Mouse (Mus musculus) MEL (cell line): ENCODE results near the gene Clrn2.

ENCODE experiments used
- CTCF ChIP-seq, 3 experiments: IDR thresholded peaks in 2 of 3; conservative IDR thresholded peaks in 1 of 3; 2 replicates each; pipeline ENCODE4 v1.5.1; 2011 to 2012; ENCODE audit warnings: low read length in 3 of 3, low read depth in 2 of 3, mild to moderate bottlenecking in 2 of 3, improper control_type of control experiment in 1 of 3, inconsistent platforms in 1 of 3, mixed read lengths in 1 of 3, moderate library complexity in 1 of 3; ENCODE audit not compliant: control insufficient read depth in 1 of 3, insufficient read depth in 1 of 3, poor library complexity in 1 of 3, severe bottlenecking in 1 of 3
- E2F4 ChIP-seq: IDR thresholded peaks from 2 replicates; pipeline ENCODE4 v1.6.1; 2011; ENCODE audit warnings: low read depth, low read length, improper control_type of control experiment, borderline replicate concordance
- EP300 ChIP-seq, 2 experiments: IDR thresholded peaks; 2 replicates each; pipeline ENCODE4 v1.6.1; 2011; ENCODE audit warnings: improper control_type of control experiment in 2 of 2, low read length in 2 of 2, low read depth in 1 of 2, mild to moderate bottlenecking in 1 of 2
- GATA1 ChIP-seq: IDR thresholded peaks from 2 replicates; pipeline ENCODE4 v1.6.1; 2011; ENCODE audit warnings: low read depth, low read length, improper control_type of control experiment
- HCFC1 ChIP-seq: IDR thresholded peaks from 2 replicates; pipeline ENCODE4 v1.6.1; 2012; ENCODE audit warnings: low read depth, mild to moderate bottlenecking, inconsistent platforms, low read length, improper control_type of control experiment, moderate library complexity
- NRF1 ChIP-seq: IDR thresholded peaks from 2 replicates; pipeline ENCODE4 v1.6.1; 2014; ENCODE audit warnings: low read depth, mild to moderate bottlenecking, inconsistent platforms, low read length, improper control_type of control experiment, moderate library complexity; ENCODE audit not compliant: poor library complexity, insufficient read depth, severe bottlenecking
- POLR2A ChIP-seq, 2 experiments: IDR thresholded peaks; 2 replicates each; pipeline ENCODE4 v1.6.1; 2011 to 2012; ENCODE audit warnings: low read length in 2 of 2, mild to moderate bottlenecking in 2 of 2, control low read depth in 1 of 2, improper control_type of control experiment in 1 of 2, low read depth in 1 of 2, moderate library complexity in 1 of 2; ENCODE audit not compliant: control insufficient read depth in 1 of 2, insufficient read depth in 1 of 2, poor library complexity in 1 of 2
- POLR2AphosphoS2 ChIP-seq: IDR thresholded peaks from 2 replicates; pipeline ENCODE4 v1.6.1; 2011; ENCODE audit warnings: low read length, improper control_type of control experiment
- UBTF ChIP-seq: IDR thresholded peaks from 2 replicates; pipeline ENCODE4 v1.6.1; 2012; ENCODE audit warnings: low read depth, mild to moderate bottlenecking, inconsistent platforms, low read length, improper control_type of control experiment, moderate library complexity, borderline replicate concordance; ENCODE audit not compliant: insufficient read depth
- USF2 ChIP-seq, 2 experiments: IDR thresholded peaks; 2 replicates each; pipeline ENCODE4 v1.6.1; 2011 to 2012; ENCODE audit warnings: improper control_type of control experiment in 2 of 2, low read length in 2 of 2, borderline replicate concordance in 1 of 2, inconsistent platforms in 1 of 2, low read depth in 1 of 2, mild to moderate bottlenecking in 1 of 2; ENCODE audit not compliant: insufficient read depth in 1 of 2
- ZMIZ1 ChIP-seq: IDR thresholded peaks from 2 replicates; pipeline ENCODE4 v1.6.1; 2012; ENCODE audit warnings: low read depth, mild to moderate bottlenecking, inconsistent platforms, low read length, improper control_type of control experiment, moderate library complexity

DNA sequence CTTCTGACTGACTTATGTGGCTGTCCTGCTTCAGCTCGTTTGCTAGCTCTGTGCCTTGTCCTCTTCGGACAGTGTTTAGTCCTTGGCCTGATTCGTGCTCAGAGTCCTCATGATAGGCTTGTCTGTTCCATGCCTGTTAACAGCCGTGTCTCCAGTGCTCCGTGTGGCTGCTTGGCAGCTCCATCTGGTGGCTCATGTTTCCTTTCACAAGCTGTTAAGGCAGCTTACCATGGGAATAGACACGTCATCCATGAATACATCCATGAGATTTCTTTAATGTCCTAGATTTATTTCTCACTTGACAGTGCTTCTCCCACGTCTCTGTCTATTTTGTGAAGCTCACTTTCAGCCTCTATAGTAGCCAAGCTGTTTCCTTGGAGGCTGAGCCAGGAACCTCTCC lies 56.5 kb downstream of the Clrn2 start:
- TF ChIP-seq POLR2A (IDR thresholded peaks at IDR 0.05; ENCODE audit: control insufficient read depth in 1 of 2, insufficient read depth in 1 of 2, low read depth in 1 of 2, low read length in 2 of 2, poor library complexity in 1 of 2) (no peak), EP300 (IDR thresholded peaks at IDR 0.05; ENCODE audit: low read depth in 1 of 2, low read length in 2 of 2) (no peak), GATA1 (no peak), CTCF (IDR thresholded peaks at IDR 0.05 in 2 of 3, conservative IDR thresholded peaks at IDR 0.05 in 1 of 3; ENCODE audit: control insufficient read depth in 1 of 3, insufficient read depth in 1 of 3, low read depth in 2 of 3, low read length in 3 of 3, poor library complexity in 1 of 3, severe bottlenecking in 1 of 3) (no peak), E2F4 (no peak), NRF1 (no peak), HCFC1 (no peak), USF2 (IDR thresholded peaks at IDR 0.05; ENCODE audit: borderline replicate concordance in 1 of 2, insufficient read depth in 1 of 2, low read depth in 1 of 2, low read length in 2 of 2) (no peak), POLR2AphosphoS2 (no peak), ZMIZ1 (no peak), UBTF (no peak)
